Mouse (Mus musculus) forebrain, embryonic 15.5 days (tissue): ENCODE data around the gene Macrod2. TPM values are rescaled to one million over a fixed set of nuclear protein-coding genes. Genes with fewer than 3 reads are reported as not detected.

Experiments
- ATAC-seq: fragments of 200-750 bp; cut with Nextera tagmentation; replicated peaks from 2 replicates; pipeline ENCODE4 v1.8.0; 2017; ENCODE audit warnings: mild to moderate bottlenecking, moderate TSS enrichment, moderate library complexity
- H3K27ac ChIP-seq: fragments of 300-500 bp; sonication (generic); replicated peaks from 2 replicates; pipeline ENCODE4 v1.5.1; 2015; ENCODE audit warnings: mild to moderate bottlenecking, inconsistent platforms
- H3K27me3 ChIP-seq: fragments of 300-500 bp; sonication (generic); 2 replicates; pipeline ENCODE4 v1.6.1; 2015; ENCODE audit warnings: inconsistent platforms
- H3K36me3 ChIP-seq: fragments of 300-500 bp; sonication (generic); 2 replicates; pipeline ENCODE4 v1.6.1; 2015; ENCODE audit warnings: mild to moderate bottlenecking, inconsistent platforms
- H3K4me1 ChIP-seq: fragments of 300-500 bp; sonication (generic); 2 replicates; pipeline ENCODE4 v1.6.1; 2015; ENCODE audit warnings: inconsistent platforms
- H3K4me2 ChIP-seq: fragments of 300-500 bp; sonication (generic); replicated peaks from 2 replicates; pipeline ENCODE4 v1.6.1; 2015; ENCODE audit warnings: mild to moderate bottlenecking, inconsistent platforms
- H3K4me3 ChIP-seq: fragments of 300-500 bp; sonication (generic); 2 replicates; pipeline ENCODE4 v1.5.1; 2015; ENCODE audit warnings: mild to moderate bottlenecking, inconsistent platforms
- H3K9ac ChIP-seq: fragments of 300-500 bp; sonication (generic); replicated peaks from 2 replicates; pipeline ENCODE4 v1.6.1; 2015; ENCODE audit warnings: mild to moderate bottlenecking, inconsistent platforms
- H3K9me3 ChIP-seq: fragments of 300-500 bp; sonication (generic); 2 replicates; pipeline ENCODE4 v1.6.1; 2016; ENCODE audit warnings: inconsistent platforms
- WGBS: fragments of 180-500 bp; shearing (Covaris S2); methylation state at CpG from one replicate; pipeline ENCODE4 v1.1.7; 2015; ENCODE audit warnings: mixed read lengths; 5-methylcytosine and 5-hydroxymethylcytosine counted together
- polyA plus RNA-seq: library from polyadenylated mRNA; unstranded; fragments of >200 nt; fragmentation: Nextera tagmentation; extraction: Ambion mirVana; gene quantifications from 2 replicates; pipeline ENCODE4 v1.2.1, GENCODE M21; 2015

Macrod2 gene
- polyA plus RNA-seq, 1 experiment from 2014 or later, result 93.1 TPM

DNA sequence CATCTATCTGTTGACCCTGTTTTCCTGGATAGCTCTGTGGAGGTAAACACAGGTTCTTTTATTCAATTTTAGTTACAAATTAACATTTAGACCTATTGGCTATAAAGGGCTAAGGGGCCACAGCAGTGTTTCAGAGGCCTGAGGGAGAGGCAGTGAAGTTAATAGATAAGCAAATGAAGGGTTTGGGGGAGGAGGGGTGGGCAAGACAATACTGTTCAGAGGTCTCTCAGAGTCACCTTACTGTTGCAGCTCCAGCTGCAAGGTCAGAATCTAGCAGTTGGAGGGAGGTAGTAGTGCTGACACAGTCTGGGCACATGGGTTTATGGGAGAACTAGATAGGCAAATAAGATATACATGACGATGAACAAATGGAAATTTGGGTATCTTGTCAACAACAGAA, 1156.6 kb downstream of the Macrod2 start:
- Histone ChIP-seq H3K36me3 (no peaks in the 10 kb centered on the region), H3K9ac (no peak overlapping the region), H3K27me3 (no peaks in the 10 kb centered on the region), H3K4me1 (0 out of 2 replicates have a peak, but pooled peaks cover 3% of the 10 kb centered on the region), H3K27ac (no peak overlapping the region), H3K4me2 (no peak overlapping the region), H3K4me3 (no peak overlapping the region), H3K9me3 (no peaks in the 10 kb centered on the region)
- ATAC-seq, result no peak
- WGBS, result 95% methylated on average over 1 of the region's 1 CpGs

DNA sequence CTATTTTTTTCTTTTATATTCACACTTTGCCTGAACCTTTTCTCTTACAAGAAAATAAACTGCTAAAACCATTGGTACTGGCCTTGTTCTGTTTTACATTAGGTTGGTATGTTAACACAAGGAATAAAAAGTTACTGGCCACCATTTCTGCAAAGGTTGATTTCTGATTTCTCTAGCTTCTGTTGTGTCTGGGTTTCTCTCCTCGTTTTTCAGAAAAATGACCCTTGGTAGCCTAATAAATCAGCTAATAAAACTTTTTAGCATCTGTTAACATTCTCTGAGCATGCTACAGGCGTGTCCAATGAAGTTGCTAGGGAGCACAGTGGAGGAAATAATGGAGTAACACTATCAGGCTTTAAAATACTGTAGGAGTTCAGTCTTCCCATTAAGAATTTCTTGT, 1161.6 kb downstream of the Macrod2 start:
- ATAC-seq, result no peak
- H3K27ac ChIP-seq, result no peak overlapping the region
- H3K4me2 ChIP-seq, result no peak overlapping the region
- 79% methylated on average over 2 of the region's 2 CpGs for WGBS
- H3K27me3 ChIP-seq, result no peaks in the 10 kb centered on the region
- H3K4me1 ChIP-seq, result 0 out of 2 replicates have a peak, but pooled peaks cover 3% of the 10 kb centered on the region
- no peak overlapping the region for H3K4me3 ChIP-seq
- H3K9me3 ChIP-seq, result no peaks in the 10 kb centered on the region
- H3K36me3 ChIP-seq, result no peaks in the 10 kb centered on the region
- H3K9ac ChIP-seq, result no peak overlapping the region

DNA sequence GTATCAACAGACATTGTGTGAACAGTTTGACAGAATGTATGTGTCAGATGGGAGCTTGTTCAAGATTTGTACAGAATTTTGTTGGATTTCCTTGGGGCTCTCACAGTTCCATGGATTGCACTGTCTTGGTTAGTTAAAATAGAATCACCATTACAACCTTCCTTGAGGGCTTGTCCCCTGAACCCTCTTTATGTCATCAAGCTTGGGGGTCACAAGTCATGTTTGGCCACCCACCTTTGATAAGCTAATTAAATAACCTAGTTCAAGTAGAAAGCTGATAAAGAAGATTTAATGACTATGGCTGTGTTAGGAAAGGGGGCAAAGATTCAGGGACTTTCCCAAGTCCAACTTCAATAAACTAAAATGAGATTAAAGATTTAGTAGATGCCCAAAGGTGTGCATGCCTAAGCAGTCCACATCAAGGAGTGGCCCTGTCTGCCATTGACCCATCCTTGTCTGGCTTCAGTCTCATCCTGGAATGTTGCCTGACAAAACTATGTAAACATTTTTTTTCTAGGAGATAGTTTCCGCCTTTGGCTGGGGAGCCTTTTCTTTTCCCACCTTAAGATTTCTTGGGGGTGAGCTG, 1163.2 kb downstream of the Macrod2 start:
- no peaks in the 10 kb centered on the region for H3K36me3 ChIP-seq
- no peak overlapping the region for H3K9ac ChIP-seq
- no peaks in the 10 kb centered on the region for H3K9me3 ChIP-seq
- no peak overlapping the region for H3K27ac ChIP-seq
- no peak for ATAC-seq
- 0 out of 2 replicates have a peak, but pooled peaks cover 3% of the 10 kb centered on the region for H3K4me1 ChIP-seq
- 80% methylated on average over 1 of the region's 1 CpGs for WGBS
- no peaks in the 10 kb centered on the region for H3K27me3 ChIP-seq
- H3K4me2 ChIP-seq, result no peak overlapping the region
- no peak overlapping the region for H3K4me3 ChIP-seq

DNA sequence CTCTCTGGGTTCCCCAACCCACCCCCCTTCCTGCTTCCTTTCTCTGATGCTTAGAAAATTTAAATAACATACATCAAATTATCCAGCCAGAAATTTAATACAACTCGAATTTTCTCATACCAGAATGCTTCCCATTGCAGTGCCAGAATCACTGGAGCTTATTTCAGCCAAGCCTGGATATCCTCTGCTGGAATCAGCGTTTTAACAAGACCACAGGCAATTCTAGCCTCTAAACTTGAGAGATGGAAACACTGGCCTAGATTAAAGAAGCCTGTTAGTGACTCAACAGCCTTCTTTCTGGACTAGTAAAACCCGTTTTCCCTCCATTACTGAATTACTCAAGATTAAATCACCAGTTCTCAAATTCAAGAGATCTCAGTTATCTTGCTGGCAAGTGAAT, 1170.9 kb downstream of the Macrod2 start:
- ATAC-seq, result no peak
- WGBS, result 64% methylated on average over 3 of the region's 3 CpGs

DNA sequence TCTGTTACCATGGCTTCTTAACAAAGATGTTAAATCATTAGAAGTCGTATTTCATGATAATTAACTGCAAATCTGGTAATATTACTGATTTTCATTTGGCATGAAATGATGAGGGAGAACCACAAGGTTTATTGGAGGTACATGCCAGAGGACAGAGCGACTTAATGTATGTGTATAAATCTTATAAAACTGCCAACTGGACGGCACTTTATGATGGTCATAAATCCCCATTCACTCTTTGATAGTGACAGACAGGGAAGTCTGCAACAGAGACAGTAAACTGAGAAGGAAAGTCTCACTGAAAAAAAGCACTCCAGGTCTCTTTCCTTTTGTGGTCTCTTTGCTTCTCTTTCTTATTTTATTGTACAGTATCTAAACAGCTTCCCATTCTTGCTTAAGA, 1176.3 kb downstream of the Macrod2 start:
- Histone ChIP-seq H3K27ac (no peak overlapping the region), H3K4me2 (no peak overlapping the region), H3K4me3 (no peak overlapping the region), H3K4me1 (0 out of 2 replicates have a peak, but pooled peaks cover 5% of the 10 kb centered on the region), H3K36me3 (no peaks in the 10 kb centered on the region), H3K9ac (no peak overlapping the region), H3K27me3 (no peaks in the 10 kb centered on the region), H3K9me3 (no peaks in the 10 kb centered on the region)
- no peak for ATAC-seq
- WGBS, result 65% methylated on average over 3 of the region's 3 CpGs

More for the DNA sequence above, 1170.9 kb downstream of the Macrod2 start:
- no peak overlapping the region for H3K27ac ChIP-seq
- H3K36me3 ChIP-seq, result no peaks in the 10 kb centered on the region
- no peak overlapping the region for H3K4me3 ChIP-seq
- no peaks in the 10 kb centered on the region for H3K9me3 ChIP-seq
- no peak overlapping the region for H3K4me2 ChIP-seq
- no peaks in the 10 kb centered on the region for H3K27me3 ChIP-seq
- H3K9ac ChIP-seq, result no peak overlapping the region
- H3K4me1 ChIP-seq, result no peaks in the 10 kb centered on the region

DNA sequence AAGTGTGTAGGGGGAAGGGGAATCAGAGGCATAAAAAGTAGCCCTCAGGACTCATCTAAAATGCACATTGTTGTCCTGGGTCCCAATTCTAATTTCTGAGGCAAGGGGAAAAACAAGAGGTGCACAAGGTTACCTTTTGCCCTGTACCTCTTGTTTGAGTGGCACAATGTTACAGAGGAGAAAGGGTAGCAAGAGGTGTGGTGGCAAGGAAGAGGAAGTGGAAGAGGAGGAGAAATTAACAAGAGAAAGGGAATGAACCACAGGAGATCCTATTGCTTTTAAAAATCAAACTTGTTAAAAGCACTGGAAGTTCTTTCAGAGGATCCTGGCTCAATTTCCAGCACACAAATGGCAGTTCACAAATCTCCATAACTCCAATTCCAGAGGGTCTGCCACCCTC, 1183.1 kb downstream of the Macrod2 start:
- H3K27me3 ChIP-seq, result no peaks in the 10 kb centered on the region
- H3K9me3 ChIP-seq, result no peaks in the 10 kb centered on the region
- H3K9ac ChIP-seq, result no peak overlapping the region
- H3K27ac ChIP-seq, result no peak overlapping the region
- H3K4me1 ChIP-seq, result peaks cover 8% of the 10 kb centered on the region
- H3K4me3 ChIP-seq, result no peak overlapping the region
- ATAC-seq, result no peak
- no peaks in the 10 kb centered on the region for H3K36me3 ChIP-seq
- no peak overlapping the region for H3K4me2 ChIP-seq

DNA sequence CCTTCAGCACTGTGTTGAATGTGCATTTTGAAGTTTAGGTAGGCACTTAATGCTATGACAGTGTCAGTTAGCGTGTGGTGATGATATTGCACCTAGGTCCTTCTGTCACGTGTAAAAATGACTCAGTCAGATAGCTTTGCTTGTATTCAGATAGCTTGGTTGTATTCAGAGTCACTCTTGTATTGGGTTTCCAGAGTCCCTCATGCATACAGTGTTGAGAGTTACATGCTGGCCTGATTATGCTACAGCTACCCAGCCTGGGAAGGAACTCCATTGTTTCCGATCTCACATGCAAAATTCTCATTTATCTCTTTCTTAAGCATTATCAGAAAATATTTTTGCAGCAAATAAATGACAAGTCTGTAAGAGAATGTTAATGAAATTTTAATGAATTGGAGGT, 1187.3 kb downstream of the Macrod2 start:
- H3K4me3 ChIP-seq, result no peak overlapping the region
- WGBS, result 59% methylated on average over 3 of the region's 3 CpGs
- no peaks in the 10 kb centered on the region for H3K36me3 ChIP-seq
- no peaks in the 10 kb centered on the region for H3K9me3 ChIP-seq
- H3K9ac ChIP-seq, result no peak overlapping the region
- no peak overlapping the region for H3K27ac ChIP-seq
- ATAC-seq, result no peak
- H3K4me2 ChIP-seq, result no peak overlapping the region
- peaks cover 3% of the 10 kb centered on the region for H3K4me1 ChIP-seq
- no peaks in the 10 kb centered on the region for H3K27me3 ChIP-seq

DNA sequence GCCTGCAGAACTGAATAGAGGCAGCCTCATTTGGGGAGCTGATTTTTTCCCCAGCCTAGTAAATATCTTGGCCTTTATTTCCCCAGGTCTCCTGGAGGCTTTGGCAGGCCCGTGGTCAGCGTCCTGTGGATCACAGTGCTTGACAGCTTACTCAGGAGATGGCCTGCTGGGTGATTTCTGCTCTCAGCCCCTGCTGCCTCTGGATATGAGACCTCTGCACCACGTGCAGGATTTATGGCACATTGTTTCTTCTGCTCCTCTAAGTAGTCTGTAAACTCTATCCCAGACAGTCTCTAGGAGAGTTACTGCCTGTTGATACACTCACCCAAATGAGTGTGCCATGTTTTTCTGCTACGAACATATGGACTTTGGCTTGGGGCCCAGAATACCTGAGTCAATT, 1187.8 kb downstream of the Macrod2 start:
- Histone ChIP-seq H3K27ac (no peak overlapping the region), H3K4me2 (no peak overlapping the region), H3K27me3 (no peaks in the 10 kb centered on the region), H3K4me1 (peaks cover 3% of the 10 kb centered on the region), H3K36me3 (no peaks in the 10 kb centered on the region), H3K4me3 (no peak overlapping the region), H3K9me3 (no peaks in the 10 kb centered on the region), H3K9ac (no peak overlapping the region)
- 12% methylated on average over 4 of the region's 4 CpGs for WGBS
- ATAC-seq, result no peak

DNA sequence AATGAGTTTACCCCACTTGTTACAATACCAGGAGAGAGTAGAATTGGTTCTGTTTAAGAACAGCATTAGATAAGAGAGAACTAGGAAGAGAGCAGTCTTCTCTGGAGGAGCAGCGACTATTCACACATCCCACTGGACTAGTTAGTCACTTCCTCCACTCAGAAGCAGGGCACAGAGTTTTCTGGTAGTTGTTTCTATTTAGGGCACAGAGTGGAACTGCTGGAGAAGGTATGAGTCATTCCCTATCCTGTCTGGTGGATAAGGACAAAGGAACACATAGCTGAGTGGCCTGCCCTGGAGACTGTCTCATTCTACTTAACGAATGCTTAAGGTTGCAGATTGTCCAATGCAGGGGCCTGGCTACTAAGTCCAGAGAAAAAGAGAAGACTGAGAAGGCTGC, 1192.2 kb downstream of the Macrod2 start:
- WGBS, result 75% methylated on average over 2 of the region's 2 CpGs
- no peak overlapping the region for H3K4me3 ChIP-seq
- no peaks in the 10 kb centered on the region for H3K9me3 ChIP-seq
- H3K27ac ChIP-seq, result no peak overlapping the region
- H3K4me1 ChIP-seq, result peaks cover 3% of the 10 kb centered on the region
- no peak for ATAC-seq
- no peak overlapping the region for H3K9ac ChIP-seq
- H3K4me2 ChIP-seq, result no peak overlapping the region
- H3K36me3 ChIP-seq, result no peaks in the 10 kb centered on the region
- H3K27me3 ChIP-seq, result no peaks in the 10 kb centered on the region

DNA sequence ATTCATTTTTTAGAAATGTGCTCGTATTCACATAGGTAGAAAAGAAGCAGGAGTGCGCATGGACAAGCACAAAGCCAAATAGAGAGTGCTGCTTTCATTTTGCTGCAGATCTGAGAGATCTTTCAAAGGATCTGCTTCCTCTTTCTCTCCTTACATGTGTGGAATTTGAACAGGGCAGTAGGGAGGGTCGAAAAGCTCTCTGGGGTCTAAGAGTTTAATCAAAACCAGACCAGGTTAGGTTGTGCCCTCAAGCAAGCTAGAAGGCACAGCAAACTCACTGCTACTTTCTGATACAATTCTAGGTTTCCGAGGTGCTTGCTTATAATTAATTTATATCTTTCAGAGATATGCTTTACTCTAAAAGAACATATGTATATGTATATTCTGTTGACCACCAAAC, 1196.2 kb downstream of the Macrod2 start:
- Histone ChIP-seq H3K27me3 (no peaks in the 10 kb centered on the region), H3K9me3 (no peaks in the 10 kb centered on the region), H3K4me2 (no peak overlapping the region), H3K4me3 (no peak overlapping the region), H3K4me1 (no peaks in the 10 kb centered on the region), H3K36me3 (no peaks in the 10 kb centered on the region), H3K9ac (no peak overlapping the region), H3K27ac (no peak overlapping the region)
- 80% methylated on average over 4 of the region's 4 CpGs for WGBS
- ATAC-seq, result no peak

DNA sequence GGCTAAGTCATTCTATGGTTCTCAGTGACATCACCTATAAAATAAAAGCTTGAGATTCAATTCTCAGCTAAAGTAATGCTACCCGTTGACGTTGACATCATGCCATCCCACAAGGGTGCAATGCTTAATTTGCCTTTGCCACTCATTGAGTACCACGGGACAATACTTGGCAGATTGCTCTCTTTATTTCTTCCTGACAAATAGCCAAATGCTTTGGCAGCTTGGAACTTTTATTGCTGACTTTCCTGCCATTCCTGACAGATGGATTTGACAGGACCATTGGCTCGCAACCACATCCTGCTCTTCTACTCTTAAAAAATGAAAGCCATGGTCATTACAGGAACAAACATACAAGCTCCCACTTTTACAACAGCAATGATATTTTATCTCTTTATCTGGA, 1199.7 kb downstream of the Macrod2 start:
- no peak overlapping the region for H3K27ac ChIP-seq
- no peaks in the 10 kb centered on the region for H3K9me3 ChIP-seq
- H3K9ac ChIP-seq, result no peak overlapping the region
- no peaks in the 10 kb centered on the region for H3K4me1 ChIP-seq
- no peaks in the 10 kb centered on the region for H3K36me3 ChIP-seq
- WGBS, result 41% methylated on average over 4 of the region's 4 CpGs
- no peak overlapping the region for H3K4me2 ChIP-seq
- H3K4me3 ChIP-seq, result no peak overlapping the region
- H3K27me3 ChIP-seq, result no peaks in the 10 kb centered on the region
- no peak for ATAC-seq

DNA sequence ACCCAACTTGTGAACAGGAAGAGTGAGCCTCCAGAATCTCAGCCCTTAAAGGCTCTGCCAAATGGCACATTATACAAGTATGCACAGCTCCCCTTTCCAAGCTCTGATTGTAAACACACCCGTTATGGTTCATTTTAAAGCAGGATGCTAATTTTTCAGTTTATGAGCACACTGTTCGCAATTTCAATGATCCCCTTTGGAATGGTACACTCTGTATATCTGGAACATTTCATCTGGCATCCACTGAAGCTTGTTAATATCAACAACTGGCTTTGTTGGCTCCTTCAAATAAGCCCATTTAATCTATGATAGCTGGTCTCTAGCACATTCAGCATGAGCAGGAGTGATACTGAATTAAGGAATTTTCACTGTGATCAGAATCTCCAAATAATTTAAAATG, 1222.6 kb downstream of the Macrod2 start:
- Histone ChIP-seq H3K4me2 (no peak overlapping the region), H3K9me3 (no peaks in the 10 kb centered on the region), H3K9ac (no peak overlapping the region), H3K36me3 (no peaks in the 10 kb centered on the region), H3K4me3 (no peak overlapping the region), H3K4me1 (0 out of 2 replicates have a peak, but pooled peaks cover 5% of the 10 kb centered on the region), H3K27me3 (no peaks in the 10 kb centered on the region), H3K27ac (0 out of 2 replicates have a peak overlapping the region, but pooled peaks have one; percentile 6)
- peak; percentile 57 for ATAC-seq
- WGBS, result 52% methylated on average over 2 of the region's 2 CpGs

DNA sequence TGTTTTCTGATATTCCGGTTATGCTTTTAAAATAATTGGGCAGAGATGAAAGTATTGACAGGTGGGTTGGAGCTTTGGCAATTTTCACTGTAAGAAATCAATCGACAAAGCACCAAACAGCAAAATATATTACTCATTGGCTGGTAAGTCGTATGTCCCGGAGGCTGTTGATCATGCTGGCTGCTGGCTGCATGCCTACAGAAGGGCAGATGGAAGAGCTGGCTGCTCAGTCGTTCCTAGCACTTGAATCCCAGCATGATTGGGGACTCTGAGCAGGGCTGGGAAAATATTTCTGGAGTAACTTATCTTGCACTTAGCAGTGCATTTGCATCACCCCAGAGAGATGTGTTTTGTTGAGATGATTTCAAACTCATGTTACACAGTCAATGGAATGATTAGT, 1223.1 kb downstream of the Macrod2 start:
- H3K9me3 ChIP-seq, result no peaks in the 10 kb centered on the region
- 0 out of 2 replicates have a peak, but pooled peaks cover 5% of the 10 kb centered on the region for H3K4me1 ChIP-seq
- H3K4me3 ChIP-seq, result no peak overlapping the region
- 53% methylated on average over 5 of the region's 5 CpGs for WGBS
- no peaks in the 10 kb centered on the region for H3K36me3 ChIP-seq
- no peak overlapping the region for H3K4me2 ChIP-seq
- ATAC-seq, result peak; percentile 84
- no peak overlapping the region for H3K27ac ChIP-seq
- H3K27me3 ChIP-seq, result no peaks in the 10 kb centered on the region
- no peak overlapping the region for H3K9ac ChIP-seq
